ENCODE assay signal across 29 mouse cellular contexts in genomic region chr3:140645785-140646388, GRCm38 (mm10).
DNase-seq lines count a peak whose midpoint lies in the region; ATAC-seq lines count a peak whose summit lies in the region.
"Had no signal": no experiment of that assay in that cellular context is flagged by ENCODE, and none has a peak within 500 bp of the region (broad histone marks: within the 10 kb centered on the region; RNA-seq: fewer than 3 reads in every experiment).

No protein-coding gene starts in this region.

- H3K9me3 ChIP-seq in forebrain, embryonic 14.5 days (replicated peaks; ENCODE audit: control insufficient read depth, low read length) = no peaks in the 10 kb centered on the region
- no peaks in the 10 kb centered on the region for H3K9me3 ChIP-seq in forebrain, embryonic 15.5 days
- H3K9me3 ChIP-seq in midbrain, embryonic 13.5 days = no peaks in the 10 kb centered on the region
- H3K9me3 ChIP-seq: G1E; heart, embryonic 15.5 days; limb, embryonic 10.5 days; liver, embryonic 15.5 days; lung, embryonic 15.5 days; stomach, embryonic 15.5 days had no signal

- ATAC-seq in forebrain, embryonic 14.5 days = no peak
- no peak for ATAC-seq in forebrain, embryonic 15.5 days (replicated peaks)
- peak; percentile 87 for ATAC-seq in midbrain, embryonic 13.5 days
- ATAC-seq: inflammation-experienced regulatory T-cells, adult 6 months; Patski had no signal

- no peaks in the 10 kb centered on the region for H3K4me1 ChIP-seq in forebrain, embryonic 14.5 days (ENCODE audit: control insufficient read depth, insufficient read depth, low read length)
- H3K4me1 ChIP-seq in forebrain, embryonic 15.5 days = no peaks in the 10 kb centered on the region
- H3K4me1 ChIP-seq in midbrain, embryonic 13.5 days (replicated peaks) = peaks cover 10% of the 10 kb centered on the region
- H3K4me1 ChIP-seq: heart, embryonic 15.5 days; limb, embryonic 10.5 days; liver, embryonic 15.5 days; lung, embryonic 15.5 days; stomach, embryonic 15.5 days had no signal

- H3K4me2 ChIP-seq in forebrain, embryonic 14.5 days (ENCODE audit: low read length) = no peak overlapping the region
- H3K4me2 ChIP-seq in forebrain, embryonic 15.5 days (replicated peaks) = no peak overlapping the region
- H3K4me2 ChIP-seq in midbrain, embryonic 13.5 days (replicated peaks) = no peak overlapping the region
- H3K4me2 ChIP-seq: heart, embryonic 15.5 days; liver, embryonic 15.5 days; lung, embryonic 15.5 days; stomach, embryonic 15.5 days had no signal

- H3K27ac ChIP-seq in forebrain, embryonic 14.5 days (ENCODE audit: low read depth, low read length) = no peak overlapping the region
- no peak overlapping the region for H3K27ac ChIP-seq in forebrain, embryonic 15.5 days (replicated peaks)
- no peak overlapping the region for H3K27ac ChIP-seq in midbrain, embryonic 13.5 days
- H3K27ac ChIP-seq: heart, adult 2 months; heart, embryonic 15.5 days; limb, embryonic 10.5 days; liver, embryonic 15.5 days; lung, embryonic 15.5 days; stomach, embryonic 15.5 days had no signal

- no peaks in the 10 kb centered on the region for H3K36me3 ChIP-seq in forebrain, embryonic 14.5 days (ENCODE audit: control insufficient read depth, insufficient read depth, low read length)
- H3K36me3 ChIP-seq in forebrain, embryonic 15.5 days = no peaks in the 10 kb centered on the region
- H3K36me3 ChIP-seq in midbrain, embryonic 13.5 days = no peaks in the 10 kb centered on the region
- H3K36me3 ChIP-seq: G1E; heart, embryonic 15.5 days; limb, embryonic 10.5 days; liver, embryonic 15.5 days; lung, embryonic 15.5 days; stomach, embryonic 15.5 days had no signal

- peak; percentile 24 for DNase-seq in forebrain, embryonic 14.5 days (ENCODE audit: low spot score)
- DNase-seq in retina, postnatal 1 day = peak; percentile 1
- DNase-seq in retina, embryonic 14.5 days (ENCODE audit: low spot score) = no peak
- no peak for DNase-seq in left cerebral cortex, postnatal 10 days (ENCODE audit: extremely low spot score in 1 of 2, low spot score in 2 of 2)
- no peak for DNase-seq in heart, adult 8-10 months (ENCODE audit: low spot score)
- DNase-seq: adrenal gland, postnatal 36 days; B cell, adult 2 months; cerebellum, adult 11-12 months; cerebellum, postnatal 10 days; gastrocnemius, postnatal 36 days; heart, adult 2 months; heart, postnatal 36 days; kidney, adult 18-20 months; liver; lung, postnatal 4 days; right cerebral cortex, postnatal 4 days; thymus, adult 18-20 months; thymus, postnatal 36 days had no signal

- H3K9ac ChIP-seq in forebrain, embryonic 14.5 days (ENCODE audit: low read length) = no peak overlapping the region
- H3K9ac ChIP-seq in forebrain, embryonic 15.5 days (replicated peaks) = no peak overlapping the region
- no peak overlapping the region for H3K9ac ChIP-seq in midbrain, embryonic 13.5 days (replicated peaks)
- H3K9ac ChIP-seq: heart, embryonic 15.5 days; liver, embryonic 15.5 days; lung, embryonic 15.5 days; stomach, embryonic 15.5 days had no signal

- no peaks in the 10 kb centered on the region for H3K27me3 ChIP-seq in forebrain, embryonic 14.5 days (replicated peaks; ENCODE audit: control insufficient read depth, insufficient read depth, low read length)
- no peaks in the 10 kb centered on the region for H3K27me3 ChIP-seq in forebrain, embryonic 15.5 days
- no peaks in the 10 kb centered on the region for H3K27me3 ChIP-seq in midbrain, embryonic 13.5 days
- H3K27me3 ChIP-seq: CH12.LX; heart, embryonic 15.5 days; liver, embryonic 15.5 days; lung, embryonic 15.5 days; Patski; stomach, embryonic 15.5 days had no signal

- 37% methylated on average over 9 of the region's 9 CpGs for WGBS in forebrain, embryonic 14.5 days
- 40% methylated on average over 9 of the region's 9 CpGs for WGBS in forebrain, embryonic 15.5 days
- WGBS in midbrain, embryonic 13.5 days = 35% methylated on average over 9 of the region's 9 CpGs

- no peak overlapping the region for H3K4me3 ChIP-seq in forebrain, embryonic 14.5 days (ENCODE audit: low read depth, low read length)
- H3K4me3 ChIP-seq in forebrain, embryonic 15.5 days = no peak overlapping the region
- no peak overlapping the region for H3K4me3 ChIP-seq in midbrain, embryonic 13.5 days (replicated peaks)
- H3K4me3 ChIP-seq: heart, adult 2 months; heart, embryonic 15.5 days; limb, embryonic 10.5 days; liver, embryonic 15.5 days; lung, embryonic 15.5 days; stomach, embryonic 15.5 days had no signal

- intact Hi-C loops in left cerebral cortex, postnatal 10 days (cut with DNase I) = no loop called here

Comparison
In these comparisons a context has a peak if more than half of its experiments do, and no peak if none do; other contexts are left out.
1. DNase-seq: peak in forebrain, embryonic 14.5 days (single experiment) and retina, postnatal 1 day (single experiment); none in retina, embryonic 14.5 days (single experiment), left cerebral cortex, postnatal 10 days (0 of 2) and heart, adult 8-10 months (single experiment).